Mouse (Mus musculus) spleen, adult 10 weeks (tissue): Measurements from ENCODE around the gene Adam19. TPM values are rescaled to one million over a fixed set of nuclear protein-coding genes. Genes with fewer than 3 reads are reported as not detected.

Source experiments
- polyA plus RNA-seq: library from polyadenylated mRNA; stranded (reverse); fragments of 350-450 nt; fragmentation: Illumina TruSeq; extraction: RNeasy Lipid Tissue Mini Kit (QIAGEN cat#74804); gene quantifications from one replicate; pipeline ENCODE4 v1.2.3, GENCODE M21; 2015; ENCODE audit warnings: low replicate concordance; ENCODE audit not compliant: insufficient read depth

Adam19 gene
- 41.7 TPM for polyA plus RNA-seq

DNA sequence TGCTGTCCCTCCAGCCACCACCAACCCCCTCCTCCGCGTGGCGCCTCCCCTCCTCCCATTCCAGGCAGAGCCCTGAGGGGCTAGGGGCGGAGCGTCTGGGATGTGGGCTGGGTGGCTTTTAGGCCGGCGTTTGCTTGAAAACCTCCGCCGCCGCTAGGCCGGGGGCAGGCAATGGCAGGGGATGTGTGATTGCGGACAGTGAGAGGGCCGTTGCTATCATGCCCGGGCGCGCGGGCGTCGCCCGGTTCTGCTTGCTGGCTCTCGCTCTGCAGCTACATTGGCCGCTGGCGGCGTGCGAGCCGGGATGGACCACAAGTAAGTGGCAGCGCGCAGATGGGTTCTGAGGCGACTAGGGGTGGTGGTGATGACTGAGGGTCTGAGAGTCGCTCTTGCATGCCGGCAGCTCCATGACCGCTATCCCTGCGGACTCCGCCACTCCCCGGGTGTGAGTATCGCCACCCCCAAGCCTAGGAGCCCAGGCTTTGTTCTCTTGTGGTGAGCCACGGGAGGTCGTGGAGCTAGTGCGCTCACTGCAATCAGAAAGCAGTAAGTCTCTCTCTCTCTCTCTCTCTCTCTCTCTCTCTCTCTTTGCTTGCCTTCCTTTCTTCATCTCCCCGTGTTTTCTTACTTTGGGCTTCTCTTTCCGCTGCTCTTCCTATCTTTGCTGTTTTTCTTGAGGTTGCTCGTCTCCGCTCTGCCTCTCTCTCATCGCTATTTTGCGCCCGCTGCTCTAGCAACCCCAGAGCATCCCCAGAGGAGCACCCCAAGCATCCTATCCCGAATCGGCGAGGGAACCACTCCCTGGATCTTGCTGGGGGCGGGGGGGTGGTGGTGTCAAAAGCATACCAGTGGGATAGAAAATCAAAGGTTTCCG is at the start of gene Adam19:
Adam19 (plus strand) TSS at position 97 of the 874 bp plus-strand sequence.

DNA sequence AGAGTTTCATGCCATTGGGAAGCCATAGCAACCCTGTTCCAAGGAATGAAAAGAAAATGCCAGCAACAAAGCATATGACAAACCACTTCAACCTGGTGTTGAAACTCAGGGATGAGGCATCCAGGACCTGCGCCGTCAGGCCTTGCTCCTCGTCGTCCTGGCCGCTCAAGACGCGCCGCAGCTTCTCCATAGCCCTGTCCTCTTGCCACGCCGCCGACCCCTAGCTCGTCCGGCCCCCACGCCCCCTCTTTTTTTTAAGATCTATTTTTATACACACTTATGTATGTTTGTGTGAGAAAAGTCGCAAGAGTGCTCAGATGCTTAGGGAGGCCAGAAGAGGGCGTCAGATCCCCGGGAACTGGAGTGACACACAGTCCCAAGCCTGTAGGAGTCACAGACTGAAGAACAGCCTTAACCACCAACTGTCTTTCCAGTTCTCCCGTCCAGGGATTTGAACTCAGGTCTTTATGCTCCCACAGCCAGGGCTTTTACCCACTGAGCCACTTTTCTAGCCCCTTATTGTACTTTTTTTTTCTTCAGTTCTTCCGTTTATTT is 3.6 kb upstream of the Adam19 start, which contains the start of gene Gm12166:
Gm12166 (minus strand) TSS at position 217 of the 555 bp plus-strand sequence.

DNA sequence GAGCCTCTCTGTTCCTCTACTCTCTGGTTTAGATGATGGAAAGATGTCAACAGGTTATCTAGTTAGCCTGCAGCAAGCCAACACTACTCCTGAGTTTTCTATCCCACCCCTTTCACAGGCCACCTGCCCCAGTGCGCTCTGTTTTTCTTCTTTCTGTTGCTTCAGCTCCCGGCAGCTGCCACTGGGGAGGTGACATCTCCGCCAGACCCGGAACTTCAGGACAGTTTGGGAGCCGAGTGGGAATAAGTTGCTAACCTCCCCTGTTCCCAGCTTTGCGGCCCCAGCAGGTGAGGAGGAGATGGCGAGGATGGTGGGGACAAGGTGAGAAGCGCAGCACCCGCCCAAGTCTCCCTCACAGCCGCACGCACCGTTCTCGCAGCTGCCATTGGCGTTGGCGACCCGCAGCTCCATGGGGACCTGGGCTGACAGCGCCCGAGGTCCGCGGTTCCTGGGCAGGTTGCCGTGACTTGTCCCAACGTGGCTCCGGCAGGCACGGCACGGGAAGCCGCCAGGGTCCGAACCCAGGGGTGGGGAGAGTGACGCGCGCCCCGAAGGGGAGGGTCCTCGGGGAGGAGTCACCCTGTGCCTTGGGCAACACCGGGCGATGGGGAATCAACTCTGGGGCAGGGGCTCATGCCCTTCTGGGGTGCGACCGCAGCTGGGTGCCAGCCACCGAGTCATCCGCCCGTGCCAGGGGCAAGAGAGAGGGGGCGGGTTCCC is 110.2 kb downstream of the Adam19 start, which contains the start of gene Nipal4:
Nipal4 (minus strand) TSS at position 643 of the 720 bp plus-strand sequence.

Other genes starting within 250 kb of the Adam19 start
- 90.3 TPM for gene Clint1, start 203.9 kb upstream of the Adam19 start, polyA plus RNA-seq
- 5.6 TPM for gene Lsm11, start 111.1 kb upstream of the Adam19 start, polyA plus RNA-seq
- gene Thg1l, start 100.5 kb upstream of the Adam19 start, polyA plus RNA-seq: 17.3 TPM
- 0.12 TPM for gene Sox30, start 75.7 kb upstream of the Adam19 start, polyA plus RNA-seq
- 1.9 TPM for gene Gm12166, start 3.7 kb upstream of the Adam19 start, polyA plus RNA-seq
- gene Nipal4, start 110.5 kb downstream of the Adam19 start, polyA plus RNA-seq: 1.1 TPM
- gene Fndc9, start 179.5 kb downstream of the Adam19 start, polyA plus RNA-seq: not detected